Mouse (Mus musculus) lung, postnatal 0 days (tissue): ENCODE measurements around the gene Itgb5. TPM values are rescaled to one million over a fixed set of nuclear protein-coding genes. Genes with fewer than 3 reads are reported as not detected.

Experiments
- ATAC-seq: fragments of 200-750 bp; cut with Nextera tagmentation; 2 replicates; pipeline ENCODE4 v1.8.0; 2017; ENCODE audit warnings: moderate library complexity
- DNase-seq: peaks from one replicate; pipeline ENCODE4 v3.0.0-alpha.2; 2016; ENCODE audit warnings: low spot score
- H3K27ac ChIP-seq: fragments of 300-500 bp; sonication (generic); 2 replicates; pipeline ENCODE4 v1.5.1; 2014; ENCODE audit warnings: antibody characterized with exemption, mild to moderate bottlenecking, low read length, mixed read lengths
- H3K27me3 ChIP-seq: fragments of 300-500 bp; sonication (generic); replicated peaks from 2 replicates; pipeline ENCODE4 v1.6.1; 2014; ENCODE audit warnings: low read length, mixed read lengths; ENCODE audit not compliant: insufficient read depth
- H3K36me3 ChIP-seq: fragments of 300-500 bp; sonication (generic); 2 replicates; pipeline ENCODE4 v1.6.1; 2014; ENCODE audit warnings: low read length, mixed read lengths; ENCODE audit not compliant: insufficient read depth
- H3K4me1 ChIP-seq: fragments of 300-500 bp; sonication (generic); 2 replicates; pipeline ENCODE4 v1.6.1; 2014; ENCODE audit warnings: antibody characterized with exemption, low read depth, low read length, mixed read lengths; ENCODE audit not compliant: insufficient read depth
- H3K4me2 ChIP-seq: fragments of 300-500 bp; sonication (generic); replicated peaks from 2 replicates; pipeline ENCODE4 v1.6.1; 2014; ENCODE audit warnings: low read depth, mild to moderate bottlenecking, low read length, moderate library complexity, mixed read lengths
- H3K4me3 ChIP-seq: fragments of 300-500 bp; sonication (generic); 2 replicates; pipeline ENCODE4 v1.5.1; 2014; ENCODE audit warnings: low read depth, low read length
- H3K9ac ChIP-seq: fragments of 300-500 bp; sonication (generic); replicated peaks from 2 replicates; pipeline ENCODE4 v1.6.1; 2014; ENCODE audit warnings: low read depth, mild to moderate bottlenecking
- H3K9me3 ChIP-seq: fragments of 300-500 bp; sonication (generic); 2 replicates; pipeline ENCODE4 v1.6.1; 2016; ENCODE audit warnings: low read length, mixed read lengths
- CTCF ChIP-seq: IDR thresholded peaks from 2 replicates; pipeline ENCODE4 v1.5.1; 2016; ENCODE audit warnings: antibody characterized with exemption, mild to moderate bottlenecking
- EP300 ChIP-seq: IDR thresholded peaks from 2 replicates; pipeline ENCODE4 v1.6.1; 2016; ENCODE audit warnings: antibody characterized with exemption, mild to moderate bottlenecking, control low read depth
- WGBS: fragments of 180-500 bp; shearing (Covaris S2); extraction: QIAGEN DNeasy Blood & Tissue Kit; methylation state at CpG from one replicate; pipeline ENCODE4 v1.1.7; 2014; 5-methylcytosine and 5-hydroxymethylcytosine counted together
- polyA plus RNA-seq: library from polyadenylated mRNA; unstranded; fragments of >200 nt; fragmentation: Nextera tagmentation; extraction: Ambion mirVana; gene quantifications from 2 replicates; pipeline ENCODE4 v1.2.1, GENCODE M21; 2015

Gene Itgb5
- polyA plus RNA-seq, 1 experiment from 2014 or later, result 34.5 TPM

GRCm38 (mm10) chr16:33937567-33937966 lies 108.1 kb downstream of the Itgb5 start:
- peak; percentile 64 for ATAC-seq

GRCm38 (mm10) chr16:33938311-33939132 lies 109.1 kb downstream of the Itgb5 start:
- WGBS, result 60% methylated on average over 12 of the region's 12 CpGs

More at GRCm38 (mm10) chr16:33937567-33937966, 108.1 kb downstream of the Itgb5 start:
- WGBS, result 39% methylated on average over 8 of the region's 8 CpGs
- Histone ChIP-seq H3K9me3 (no peaks in the 10 kb centered on the region), H3K4me2 (no peak overlapping the region), H3K27me3 (no peaks in the 10 kb centered on the region), H3K36me3 (no peaks in the 10 kb centered on the region), H3K27ac (no peak overlapping the region), H3K4me3 (no peak overlapping the region), H3K4me1 (peaks cover 6% of the 10 kb centered on the region; the same call in 1 of the 2 replicates), H3K9ac (no peak overlapping the region)
- TF ChIP-seq EP300 (no peak), CTCF (no peak)
- DNase-seq, result peak; percentile 80

GRCm38 (mm10) chr16:33939133-33939531 lies 109.7 kb downstream of the Itgb5 start:
- H3K9me3 ChIP-seq, result no peaks in the 10 kb centered on the region
- peaks cover 5% of the 10 kb centered on the region; the same call in 1 of the 2 replicates for H3K4me1 ChIP-seq
- no peaks in the 10 kb centered on the region for H3K27me3 ChIP-seq
- no peaks in the 10 kb centered on the region for H3K36me3 ChIP-seq
- no peak overlapping the region for H3K27ac ChIP-seq
- TF ChIP-seq CTCF (no peak), EP300 (no peak)
- 77% methylated on average over 2 of the region's 2 CpGs for WGBS
- ATAC-seq (no peak), DNase-seq (no peak)
- H3K4me2 ChIP-seq, result no peak overlapping the region
- H3K4me3 ChIP-seq, result no peak overlapping the region
- no peak overlapping the region for H3K9ac ChIP-seq

More at GRCm38 (mm10) chr16:33938311-33939132, 109.1 kb downstream of the Itgb5 start:
- H3K4me3 ChIP-seq, result no peak overlapping the region
- no peaks in the 10 kb centered on the region for H3K9me3 ChIP-seq
- peaks cover 6% of the 10 kb centered on the region; the same call in 1 of the 2 replicates for H3K4me1 ChIP-seq
- no peaks in the 10 kb centered on the region for H3K36me3 ChIP-seq
- H3K27ac ChIP-seq, result peak overlapping the region; percentile 32; the same call in 1 of the 2 replicates
- DNase-seq (no peak), ATAC-seq (no peak)
- H3K9ac ChIP-seq, result no peak overlapping the region
- TF ChIP-seq CTCF, result no peak
- TF ChIP-seq EP300, result no peak
- H3K27me3 ChIP-seq, result no peaks in the 10 kb centered on the region
- no peak overlapping the region for H3K4me2 ChIP-seq

- Histone ChIP-seq H3K9ac (no peak overlapping the region), H3K27ac (no peak overlapping the region), H3K4me1 (peaks cover under 1% of the 10 kb centered on the region; the same call in 1 of the 2 replicates), H3K4me3 (no peak overlapping the region), H3K27me3 (no peaks in the 10 kb centered on the region), H3K36me3 (no peaks in the 10 kb centered on the region), H3K9me3 (no peaks in the 10 kb centered on the region), H3K4me2 (no peak overlapping the region)
- TF ChIP-seq EP300 (no peak), CTCF (no peak)
- 34% methylated on average over 9 of the region's 9 CpGs for WGBS
- ATAC-seq (no peak), DNase-seq (no peak)
These were observed 110.2 kb downstream of the Itgb5 start for GRCm38 (mm10) chr16:33939636-33940035.

GRCm38 (mm10) chr16:33940095-33940494 lies 110.6 kb downstream of the Itgb5 start:
- WGBS, result 70% methylated on average over 5 of the region's 5 CpGs
- Histone ChIP-seq H3K9ac (no peak overlapping the region), H3K27ac (no peak overlapping the region), H3K4me2 (no peak overlapping the region), H3K36me3 (no peaks in the 10 kb centered on the region), H3K9me3 (no peaks in the 10 kb centered on the region), H3K27me3 (no peaks in the 10 kb centered on the region), H3K4me3 (no peak overlapping the region), H3K4me1 (no peaks in the 10 kb centered on the region; the same call in 1 of the 2 replicates)
- no peak for DNase-seq
- TF ChIP-seq CTCF, result no peak
- no peak for TF ChIP-seq EP300
- no peak for ATAC-seq

GRCm38 (mm10) chr16:33941271-33941781 lies 111.9 kb downstream of the Itgb5 start:
- no peak overlapping the region for H3K4me2 ChIP-seq
- no peaks in the 10 kb centered on the region for H3K36me3 ChIP-seq
- H3K4me1 ChIP-seq, result no peaks in the 10 kb centered on the region; the same call in 1 of the 2 replicates
- TF ChIP-seq EP300 (no peak), CTCF (no peak)
- no peak overlapping the region for H3K27ac ChIP-seq
- no peaks in the 10 kb centered on the region for H3K27me3 ChIP-seq
- H3K9me3 ChIP-seq, result no peaks in the 10 kb centered on the region
- peak; percentile 77 for DNase-seq
- 32% methylated on average over 11 of the region's 11 CpGs for WGBS
- H3K9ac ChIP-seq, result no peak overlapping the region
- H3K4me3 ChIP-seq, result no peak overlapping the region
- peak; percentile 60 for ATAC-seq
